13 mouse cellular contexts compared by ENCODE assay signal in the genomic region with DNA sequence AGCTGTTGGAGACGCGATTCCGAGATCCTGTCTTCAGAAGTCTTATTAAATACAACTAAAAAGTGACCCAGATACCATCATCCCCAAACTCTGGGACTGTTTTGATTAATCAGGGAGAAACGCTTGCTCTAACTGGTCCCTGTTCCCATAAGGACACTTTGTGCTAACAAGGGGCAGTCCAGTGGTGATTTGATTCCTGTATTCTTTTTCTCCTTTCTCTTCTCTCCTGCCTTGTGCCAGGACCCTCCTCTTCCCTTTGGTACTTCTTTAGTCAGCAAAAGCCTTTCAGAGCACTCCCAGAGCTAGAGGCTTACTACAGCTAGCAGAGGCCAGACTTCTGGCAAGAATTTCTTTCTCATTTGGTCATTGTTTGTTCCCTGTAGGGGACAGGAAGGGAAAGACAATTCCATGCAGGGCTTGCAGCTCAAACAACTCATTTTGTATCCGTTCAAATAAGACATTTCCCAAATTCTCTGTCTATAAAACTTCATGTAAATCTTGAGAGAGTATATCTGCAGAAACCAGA.
DNase-seq lines count a peak whose midpoint lies in the region; ATAC-seq and TF ChIP-seq lines count a peak whose summit lies in the region.
"Had no signal": no experiment of that assay in that cellular context is flagged by ENCODE, and none has a peak within 500 bp of the region (broad histone marks: within the 10 kb centered on the region; RNA-seq: fewer than 3 reads in every experiment).

No protein-coding gene starts in this region.

- no peak for TF ChIP-seq CTCF in brain, embryonic 14.5 days (IDR thresholded peaks at IDR 0.05; ENCODE audit: borderline replicate concordance, extremely low read depth, insufficient read depth, insufficient read length)

- H3K27ac ChIP-seq in forebrain, embryonic 12.5 days = peak overlapping the region; percentile 36; the same call in 1 of the 2 replicates
- H3K27ac ChIP-seq in forebrain, embryonic 15.5 days (replicated peaks) = no peak overlapping the region
- peak overlapping the region; percentile 84 for H3K27ac ChIP-seq in kidney, embryonic 16.5 days (ENCODE audit: low read length)
- H3K27ac ChIP-seq in limb, embryonic 14.5 days (replicated peaks; ENCODE audit: low read depth, low read length) = peak overlapping the region; percentile 34
- H3K27ac ChIP-seq: liver, embryonic 14.5 days had no signal

- no peaks in the 10 kb centered on the region for H3K36me3 ChIP-seq in forebrain, embryonic 12.5 days (replicated peaks)
- H3K36me3 ChIP-seq in forebrain, embryonic 15.5 days = no peaks in the 10 kb centered on the region
- no peaks in the 10 kb centered on the region for H3K36me3 ChIP-seq in kidney, embryonic 16.5 days (ENCODE audit: insufficient read depth, low read length)
- H3K36me3 ChIP-seq in limb, embryonic 14.5 days (ENCODE audit: control insufficient read depth, insufficient read depth, low read length) = no peaks in the 10 kb centered on the region

- no peak for DNase-seq in kidney, postnatal 36 days
- peak; percentile 66 for DNase-seq in brain, embryonic 14.5 days (ENCODE audit: low read depth)
- peak; percentile 56 for DNase-seq in limb, embryonic 14.5 days (ENCODE audit: low spot score)
- no peak for DNase-seq in urinary bladder, postnatal 14 days (ENCODE audit: low spot score)
- no peak for DNase-seq in gastrocnemius, postnatal 25 days
- DNase-seq: cerebellum, adult 9-11 months; heart, postnatal 14 days had no signal

- H3K4me3 ChIP-seq in forebrain, embryonic 12.5 days (replicated peaks) = no peak overlapping the region
- no peak overlapping the region for H3K4me3 ChIP-seq in forebrain, embryonic 15.5 days
- H3K4me3 ChIP-seq in kidney, embryonic 16.5 days (ENCODE audit: low read length) = no peak overlapping the region
- H3K4me3 ChIP-seq in limb, embryonic 14.5 days (replicated peaks; ENCODE audit: low read length) = no peak overlapping the region
- H3K4me3 ChIP-seq: myocyte had no signal

- no peak for TF ChIP-seq POLR2A in brain, embryonic 14.5 days (IDR thresholded peaks at IDR 0.05; ENCODE audit: borderline replicate concordance, extremely low read depth, insufficient read depth, insufficient read length, poor library complexity, severe bottlenecking)
- TF ChIP-seq POLR2A in limb, embryonic 14.5 days (IDR thresholded peaks at IDR 0.05; ENCODE audit: borderline replicate concordance, extremely low read depth, insufficient read depth, insufficient read length) = no peak

- H3K9me3 ChIP-seq in forebrain, embryonic 12.5 days = no peaks in the 10 kb centered on the region
- no peaks in the 10 kb centered on the region for H3K9me3 ChIP-seq in forebrain, embryonic 15.5 days
- no peaks in the 10 kb centered on the region for H3K9me3 ChIP-seq in kidney, embryonic 16.5 days (ENCODE audit: low read length)
- no peaks in the 10 kb centered on the region for H3K9me3 ChIP-seq in limb, embryonic 14.5 days (ENCODE audit: control insufficient read depth, low read length)

- WGBS in forebrain, embryonic 12.5 days = 32% methylated on average over 5 of the region's 5 CpGs
- 37% methylated on average over 5 of the region's 5 CpGs for WGBS in forebrain, embryonic 15.5 days
- 44% methylated on average over 5 of the region's 5 CpGs for WGBS in kidney, embryonic 16.5 days
- 43% methylated on average over 5 of the region's 5 CpGs for WGBS in limb, embryonic 14.5 days

- no peak for ATAC-seq in forebrain, embryonic 12.5 days (ENCODE audit: low FRiP score)
- ATAC-seq in forebrain, embryonic 15.5 days (replicated peaks) = no peak
- ATAC-seq in kidney, embryonic 16.5 days (ENCODE audit: low FRiP score, low TSS enrichment) = peak; percentile 61; the same call in 1 of the 2 replicates
- ATAC-seq in limb, embryonic 14.5 days (ENCODE audit: low FRiP score, low read depth) = no peak
- ATAC-seq: forebrain, embryonic 16.5 days had no signal

- H3K27me3 ChIP-seq in forebrain, embryonic 12.5 days = no peaks in the 10 kb centered on the region
- no peaks in the 10 kb centered on the region for H3K27me3 ChIP-seq in forebrain, embryonic 15.5 days
- H3K27me3 ChIP-seq in kidney, embryonic 16.5 days (ENCODE audit: insufficient read depth, low read length) = no peaks in the 10 kb centered on the region
- H3K27me3 ChIP-seq in limb, embryonic 14.5 days (ENCODE audit: control insufficient read depth, insufficient read depth, low read length) = no peaks in the 10 kb centered on the region

- no peak overlapping the region for H3K4me2 ChIP-seq in forebrain, embryonic 12.5 days
- H3K4me2 ChIP-seq in forebrain, embryonic 15.5 days (replicated peaks) = no peak overlapping the region
- no peak overlapping the region for H3K4me2 ChIP-seq in kidney, embryonic 16.5 days (replicated peaks; ENCODE audit: low read depth, low read length)
- H3K4me2 ChIP-seq in limb, embryonic 14.5 days (replicated peaks; ENCODE audit: low read depth, low read length, severe bottlenecking) = no peak overlapping the region

- H3K4me1 ChIP-seq in forebrain, embryonic 12.5 days = peaks cover 3% of the 10 kb centered on the region; the same call in 1 of the 2 replicates
- peaks cover 3% of the 10 kb centered on the region; the same call in 1 of the 2 replicates for H3K4me1 ChIP-seq in forebrain, embryonic 15.5 days
- peaks cover 3% of the 10 kb centered on the region; the same call in 1 of the 2 replicates for H3K4me1 ChIP-seq in kidney, embryonic 16.5 days (ENCODE audit: insufficient read depth, low read length)
- peaks cover 17% of the 10 kb centered on the region for H3K4me1 ChIP-seq in limb, embryonic 14.5 days (ENCODE audit: control insufficient read depth, insufficient read depth, low read length)

- H3K9ac ChIP-seq in forebrain, embryonic 12.5 days = no peak overlapping the region
- H3K9ac ChIP-seq in forebrain, embryonic 15.5 days (replicated peaks) = no peak overlapping the region
- no peak overlapping the region; the same call in 1 of the 2 replicates for H3K9ac ChIP-seq in kidney, embryonic 16.5 days (replicated peaks; ENCODE audit: low read length)
- no peak overlapping the region for H3K9ac ChIP-seq in limb, embryonic 14.5 days (ENCODE audit: low read depth, low read length, severe bottlenecking)
- H3K9ac ChIP-seq: liver, embryonic 14.5 days had no signal

Comparison
In these comparisons a context has a peak if more than half of its experiments do, and no peak if none do; other contexts are left out.
1. DNase-seq: peak in brain, embryonic 14.5 days (single experiment) and limb, embryonic 14.5 days (single experiment); none in kidney, postnatal 36 days (0 of 2), urinary bladder, postnatal 14 days (single experiment) and gastrocnemius, postnatal 25 days (single experiment).